In the genomic region with DNA sequence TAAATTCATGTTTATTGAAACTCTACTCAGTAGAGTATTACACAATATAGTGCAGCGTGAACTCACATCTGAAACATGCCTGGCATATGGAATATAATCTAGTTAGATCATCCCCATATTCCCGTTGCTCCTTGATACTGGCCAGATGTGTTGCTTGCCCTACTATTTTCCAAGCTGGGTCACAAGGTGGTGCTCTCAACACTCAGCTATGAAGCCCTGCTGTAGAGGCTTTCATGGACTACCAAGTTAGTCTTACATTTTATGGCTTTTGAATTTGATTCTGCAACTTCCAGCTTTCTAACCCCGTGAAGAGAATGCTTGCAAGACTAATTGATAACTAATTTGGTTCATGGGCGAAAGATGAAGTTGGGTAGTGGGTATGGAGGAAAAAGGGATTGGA, we compare ENCODE assay signal across 15 mouse cellular contexts.
"Had no signal": no experiment of that assay in that cellular context is flagged by ENCODE, and none has a peak within 500 bp of the region (broad histone marks: within the 10 kb centered on the region; RNA-seq: fewer than 3 reads in every experiment).

No protein-coding gene starts in this region.

- ATAC-seq: intestine, embryonic 15.5 days; liver, embryonic 12.5 days; midbrain, embryonic 15.5 days had no signal

- H3K27me3 ChIP-seq: intestine, embryonic 15.5 days; limb, embryonic 15.5 days; liver, embryonic 12.5 days; midbrain, embryonic 15.5 days; neural tube, embryonic 13.5 days had no signal

- H3K4me3 ChIP-seq: intestine, embryonic 15.5 days; layer of hippocampus, adult 2 months; limb, embryonic 15.5 days; liver, embryonic 12.5 days; midbrain, embryonic 10.5 days; midbrain, embryonic 15.5 days; neural tube, embryonic 13.5 days had no signal

- H3K9ac ChIP-seq: intestine, embryonic 15.5 days; limb, embryonic 15.5 days; liver, embryonic 12.5 days; lung, embryonic 14.5 days; midbrain, embryonic 15.5 days; neural tube, embryonic 13.5 days had no signal

- H3K4me2 ChIP-seq: intestine, embryonic 15.5 days; limb, embryonic 15.5 days; liver, embryonic 12.5 days; lung, embryonic 14.5 days; midbrain, embryonic 15.5 days; neural tube, embryonic 13.5 days had no signal

- H3K36me3 ChIP-seq: intestine, embryonic 15.5 days; limb, embryonic 15.5 days; liver, embryonic 12.5 days; midbrain, embryonic 10.5 days; midbrain, embryonic 15.5 days; neural tube, embryonic 13.5 days had no signal

- H3K9me3 ChIP-seq: intestine, embryonic 15.5 days; limb, embryonic 15.5 days; liver, embryonic 12.5 days; midbrain, embryonic 10.5 days; midbrain, embryonic 15.5 days; neural tube, embryonic 13.5 days had no signal

- DNase-seq: kidney, adult 9 months; kidney, postnatal 10 days; kidney, postnatal 4 days; lung, embryonic 14.5 days; lung, postnatal 10 days; lung, postnatal 4 days; right cerebral cortex, postnatal 14 days; thymus, postnatal 36 days had no signal

- H3K27ac ChIP-seq: intestine, embryonic 15.5 days; layer of hippocampus, adult 2 months; limb, embryonic 15.5 days; liver, embryonic 12.5 days; midbrain, embryonic 10.5 days; midbrain, embryonic 15.5 days; neural tube, embryonic 13.5 days had no signal

- H3K4me1 ChIP-seq: intestine, embryonic 15.5 days; limb, embryonic 15.5 days; liver, embryonic 12.5 days; midbrain, embryonic 10.5 days; midbrain, embryonic 15.5 days; neural tube, embryonic 13.5 days had no signal
